Mouse (Mus musculus) neutrophil, adult 5-6 weeks (primary cell): ENCODE measurements around the gene Gstt3. TPM values are rescaled to one million over a fixed set of nuclear protein-coding genes. Genes with fewer than 3 reads are reported as not detected.

Experiments used
- ATAC-seq: fragments of 151-379, 151-347 bp; 2 replicates; pipeline ENCODE4 v1.8.0; 2017; ENCODE audit warnings: mild to moderate bottlenecking, moderate TSS enrichment; ENCODE audit not compliant: insufficient number of reproducible peaks, poor library complexity, low FRiP score, severe bottlenecking; ENCODE audit errors: extremely low read depth
- total RNA-seq: library from RNA; stranded (forward); fragments of 200-1000 nt; gene quantifications from 2 replicates; pipeline ENCODE4 v1.2.3, GENCODE M21; 2017

Gstt3 gene
- 0.37 TPM in 1 of 2 replicates, not detected in the other for total RNA-seq

- no peak for ATAC-seq
These were observed at the start of gene Gstt3, which contains the start of gene Gm20441 for GRCm38 (mm10) chr10:75780769-75781578. Gstt3 (minus strand) TSS chr10:75781414. Gm20441 (minus strand) TSS chr10:75780954.

DNA sequence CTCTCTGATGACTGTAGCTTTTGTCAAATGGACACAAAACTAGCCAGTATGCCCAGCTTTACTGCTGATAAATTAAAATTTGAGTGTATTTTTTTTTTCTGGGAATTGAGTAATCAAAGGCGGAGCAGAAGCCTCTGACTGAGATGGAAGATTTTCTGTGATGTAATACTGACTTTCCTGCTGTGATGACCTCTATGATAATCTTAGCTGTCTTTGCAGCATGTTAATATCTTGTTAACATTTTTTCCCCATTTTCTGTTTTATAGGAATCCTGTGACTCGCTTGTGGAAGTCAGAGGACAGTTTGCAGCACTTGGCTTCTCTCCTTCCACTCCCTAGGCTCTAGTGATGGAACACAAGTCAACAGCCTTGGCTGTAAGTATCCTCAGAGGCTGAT, 49.1 kb upstream of the Gstt3 start:
- ATAC-seq: no peak

- ATAC-seq: no peak
These were observed 48.5 kb upstream of the Gstt3 start for GRCm38 (mm10) chr10:75829529-75830274.

- ATAC-seq: no peak
These were observed 47.3 kb upstream of the Gstt3 start for GRCm38 (mm10) chr10:75828500-75828931.

DNA sequence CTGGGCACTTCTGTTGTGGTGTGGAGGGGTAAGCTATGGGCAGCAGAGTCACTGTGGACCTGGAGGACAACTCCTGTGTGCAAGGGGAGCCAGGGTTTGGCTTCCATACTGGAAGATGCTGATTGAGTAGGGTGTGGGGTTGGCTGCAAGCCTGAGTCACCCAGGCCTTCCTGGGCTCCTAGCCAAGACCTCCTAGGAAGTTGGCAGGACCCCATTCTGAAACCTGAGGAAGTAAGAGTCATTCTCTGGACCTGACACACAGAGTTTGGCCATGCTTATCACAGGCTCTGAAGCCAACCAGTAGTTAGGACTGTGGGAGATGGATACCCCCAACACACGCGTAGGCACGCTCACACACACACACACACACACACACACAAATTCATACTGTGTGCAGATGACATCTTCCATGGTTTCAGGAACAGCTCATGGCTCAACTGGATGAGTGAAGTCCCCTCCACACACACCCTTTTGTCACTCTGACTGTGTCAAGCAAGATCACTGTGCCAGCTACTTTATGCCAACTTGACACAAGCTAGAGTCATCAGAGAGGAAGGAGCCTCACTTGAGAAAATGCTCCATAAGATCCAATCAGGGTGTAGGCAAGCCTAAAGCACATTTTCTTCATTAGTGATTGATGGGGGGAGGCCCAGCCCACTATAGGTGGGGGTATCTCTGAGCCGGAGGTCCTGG, 46.6 kb upstream of the Gstt3 start:
- no peak for ATAC-seq

- no peak for ATAC-seq
These were observed 43.3 kb upstream of the Gstt3 start for GRCm38 (mm10) chr10:75824530-75824929.

DNA sequence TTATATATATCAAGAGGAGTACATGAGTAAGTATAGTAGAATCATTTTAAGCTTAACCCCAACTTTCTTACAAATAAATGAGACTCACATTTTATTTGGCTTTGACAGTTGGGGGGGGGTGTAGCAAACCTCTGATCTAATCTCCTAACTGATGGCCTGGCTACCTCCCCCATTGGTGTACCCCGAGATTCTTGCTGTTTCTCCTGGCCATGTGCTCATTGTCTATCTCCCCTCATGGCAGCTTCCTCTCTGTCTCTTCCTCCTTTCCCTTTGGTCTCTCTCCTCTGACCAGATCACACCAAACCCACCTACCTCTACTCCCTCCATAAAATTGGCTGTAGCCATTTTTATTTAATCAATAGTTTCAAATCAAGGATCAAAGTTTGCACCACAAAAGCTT, 42.6 kb upstream of the Gstt3 start:
- no peak for ATAC-seq

GRCm38 (mm10) chr10:75822443-75822842, 41.2 kb upstream of the Gstt3 start, which contains the start of gene Gstt4:
Gstt4 (minus strand) TSS chr10:75822543.
- ATAC-seq: no peak

- ATAC-seq: no peak
These were observed 38.7 kb upstream of the Gstt3 start for GRCm38 (mm10) chr10:75819882-75820281.

DNA sequence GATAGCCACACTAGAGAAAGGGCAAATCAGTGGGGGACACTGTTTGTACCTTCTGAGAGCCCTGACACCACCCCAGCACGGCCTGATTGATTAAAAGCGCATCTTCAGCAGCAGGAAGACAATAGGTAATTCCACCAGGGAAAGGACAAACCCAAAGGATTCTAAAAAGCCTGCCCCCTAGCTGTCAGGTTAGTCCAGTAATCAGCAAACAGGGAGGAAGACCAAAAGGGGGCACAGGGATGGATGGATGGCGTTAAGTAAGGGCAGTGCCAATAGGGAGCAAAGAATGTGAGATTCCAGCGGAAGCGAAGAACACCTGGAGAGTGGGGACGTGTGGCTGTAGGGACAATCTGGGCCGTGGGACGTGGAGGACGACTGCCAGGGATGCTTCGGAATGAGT, 37.4 kb upstream of the Gstt3 start:
- ATAC-seq: no peak

- no peak for ATAC-seq
These were observed 23.0 kb upstream of the Gstt3 start for GRCm38 (mm10) chr10:75804217-75804616.

- ATAC-seq: no peak
These were observed 17.0 kb upstream of the Gstt3 start, which contains the start of gene Gstt1 for GRCm38 (mm10) chr10:75798176-75798696. Gstt1 (minus strand) TSS chr10:75798584.

DNA sequence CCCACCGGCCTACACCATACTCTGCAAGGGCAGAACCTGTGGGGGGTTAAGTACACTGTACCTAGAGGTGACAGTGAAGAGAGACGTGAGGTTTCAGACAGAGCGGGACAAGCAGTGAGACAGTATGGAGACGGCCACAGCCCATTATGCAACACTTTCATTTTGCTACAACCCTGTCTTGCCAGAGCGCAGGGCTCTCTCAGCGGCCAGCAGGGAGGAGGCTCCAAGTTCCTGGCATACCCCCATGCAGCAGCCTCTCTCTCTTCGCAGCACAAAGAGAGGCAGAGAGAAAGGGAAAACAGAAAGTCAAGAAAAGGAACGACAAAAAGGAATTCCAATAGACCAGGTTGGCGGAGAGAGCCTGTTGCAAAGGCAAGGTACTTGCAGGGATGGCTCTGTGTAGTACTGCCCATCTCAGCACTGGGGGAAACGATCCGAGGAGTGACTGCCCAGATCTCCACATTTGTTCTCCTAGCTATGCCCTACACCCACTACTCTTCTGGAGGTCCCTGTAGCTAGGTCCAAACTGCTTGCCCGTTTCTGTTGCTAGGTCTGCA, 16.5 kb upstream of the Gstt3 start:
- ATAC-seq: peak; percentile 49; the same call in 1 of the 2 replicates

DNA sequence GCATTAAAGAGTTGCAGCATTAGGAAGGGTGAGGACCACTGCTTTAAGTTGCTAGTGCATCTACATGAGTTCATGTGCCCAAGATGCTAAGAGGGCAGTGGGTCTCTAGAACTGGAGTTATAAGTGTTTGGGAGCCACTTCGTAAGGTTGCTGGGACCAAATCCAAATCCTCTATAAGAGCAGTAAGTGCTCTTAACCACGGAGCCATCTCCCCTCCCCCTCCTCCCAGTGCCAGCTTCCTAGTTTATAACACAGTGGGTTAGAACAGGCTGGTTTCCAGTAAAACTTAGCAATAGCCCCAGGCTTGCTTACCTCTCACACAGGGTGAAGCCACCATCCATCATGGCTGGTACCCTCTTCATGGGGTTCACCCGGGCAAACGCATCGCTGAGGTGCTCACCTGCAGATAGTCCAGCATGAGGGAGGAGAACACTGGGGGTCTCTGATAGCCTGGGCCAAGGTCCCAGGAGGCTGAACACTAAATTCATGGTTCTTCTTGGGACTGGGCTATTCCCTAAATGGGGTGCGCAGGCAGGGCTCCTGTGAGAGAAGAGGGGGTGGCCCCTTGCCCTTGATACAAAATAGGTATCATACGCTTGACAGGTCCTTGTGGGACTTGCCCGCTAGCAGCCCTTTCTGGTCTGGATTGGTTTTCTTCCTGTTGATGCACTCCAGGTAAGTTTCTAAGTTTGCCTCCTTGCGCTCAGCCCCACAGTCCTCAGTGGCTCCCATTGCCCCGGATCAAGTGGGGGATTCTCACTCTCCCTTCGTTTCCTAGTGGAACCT, 15.7 kb upstream of the Gstt3 start:
- no peak for ATAC-seq

DNA sequence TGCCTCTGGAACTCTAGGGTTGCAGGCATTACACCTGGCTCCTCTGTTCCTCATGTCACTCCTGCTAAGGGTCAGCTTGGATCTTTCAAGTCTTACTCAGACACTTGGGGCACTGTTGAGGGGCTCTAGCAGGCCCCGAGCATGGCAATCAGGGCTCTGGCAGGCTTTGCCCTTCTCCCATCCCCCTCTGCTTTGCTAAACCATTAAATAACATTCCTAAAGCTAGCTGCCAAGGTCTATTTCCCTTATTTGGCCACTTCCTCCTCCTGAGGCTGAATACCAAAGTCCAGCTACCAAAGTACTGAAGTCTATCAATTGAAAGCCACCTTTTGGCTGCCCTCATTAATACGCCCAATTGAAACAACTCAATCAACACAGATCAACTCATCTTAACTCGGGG, 13.7 kb upstream of the Gstt3 start:
- ATAC-seq: no peak

DNA sequence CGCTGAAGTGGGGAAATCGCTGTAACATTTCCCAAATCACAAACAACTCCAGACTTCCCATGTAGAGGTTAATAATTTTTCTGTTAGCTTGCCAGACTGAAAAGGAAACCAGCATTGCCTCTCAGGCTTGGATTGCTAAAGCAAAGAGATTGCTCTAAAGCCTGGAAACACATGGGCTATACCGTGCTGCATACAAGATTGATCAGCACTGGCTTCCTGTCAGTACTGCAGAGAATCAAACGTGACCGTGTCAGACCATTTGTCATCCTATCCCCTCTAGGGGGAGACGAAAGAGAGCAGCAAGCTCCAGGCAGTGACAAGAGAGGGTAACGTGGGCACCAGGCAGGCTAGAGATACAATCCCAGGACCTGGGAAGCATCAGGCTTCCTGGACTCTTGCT, 9.6 kb upstream of the Gstt3 start:
- no peak for ATAC-seq

- no peak for ATAC-seq
These were observed 8.6 kb upstream of the Gstt3 start for GRCm38 (mm10) chr10:75789841-75790240.

DNA sequence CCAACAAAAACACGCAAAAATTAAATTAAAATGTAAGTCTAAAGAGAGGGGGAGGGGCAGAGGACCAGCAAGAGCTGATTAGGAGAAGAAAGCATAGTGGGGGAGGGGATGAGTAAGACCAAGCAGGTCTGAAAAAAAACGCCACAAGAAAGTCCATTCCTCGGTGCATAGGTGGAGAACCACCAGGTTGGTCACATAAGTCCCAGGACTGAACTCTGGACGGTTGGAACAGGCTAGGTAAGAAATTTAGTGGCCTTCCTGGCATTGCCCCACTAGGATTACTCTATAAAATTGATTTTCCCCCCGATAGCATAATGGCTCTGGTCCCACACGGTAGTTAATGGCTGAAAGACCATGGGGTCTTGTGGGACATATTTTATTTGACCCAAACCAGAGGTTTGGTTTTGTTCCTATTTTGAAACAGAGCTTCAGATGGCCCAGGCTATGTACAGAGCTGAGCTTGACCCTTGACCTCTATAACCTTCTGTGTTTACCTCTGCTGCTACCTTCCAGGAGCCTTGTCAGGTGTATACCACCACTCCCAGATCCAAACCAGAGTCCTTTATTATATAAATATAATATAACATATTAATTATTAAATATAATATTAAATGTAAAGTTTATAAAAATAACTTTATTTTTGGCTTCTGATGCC, 8.0 kb upstream of the Gstt3 start:
- no peak for ATAC-seq
